Mouse (Mus musculus) T-helper 1 cell (primary cell): Measurements from ENCODE around the gene Cbx8.

Source experiments
- in situ Hi-C: fragments of 300-600 bp; cut with MboI, MseI; formaldehyde crosslinking; loops from one replicate; pipeline ENCODE4 v1.15.1; 2025; ENCODE audit warnings: high pct_unique_total_duplicates

Cbx8 gene

GRCm38 (mm10) chr11:119051426-119051825 is 10.7 kb upstream of the Cbx8 start:
- in situ Hi-C loops, result loop anchor here (5.0 kb wide), 1 partner anchor 36 kb away; the partner anchor contains the start of gene Cbx4

GRCm38 (mm10) chr11:119050361-119050760 is 9.6 kb upstream of the Cbx8 start:
- in situ Hi-C loops, result loop anchor here (5.0 kb wide), 1 partner anchor 37 kb away; the partner anchor contains the start of gene Cbx4

- in situ Hi-C loops, result no loop called here
Measured at GRCm38 (mm10) chr11:119048133-119048510, 7.4 kb upstream of the Cbx8 start.

- in situ Hi-C loops, result no loop called here
Measured at GRCm38 (mm10) chr11:119047261-119048132, 6.7 kb upstream of the Cbx8 start.

GRCm38 (mm10) chr11:119046601-119047245 is 6.0 kb upstream of the Cbx8 start:
- in situ Hi-C loops, result no loop called here

GRCm38 (mm10) chr11:119044551-119045337 is 4.0 kb upstream of the Cbx8 start:
- in situ Hi-C loops, result no loop called here

- in situ Hi-C loops, result no loop called here
Measured at GRCm38 (mm10) chr11:119043761-119044550, 3.2 kb upstream of the Cbx8 start.

GRCm38 (mm10) chr11:119043273-119043540 is 2.4 kb upstream of the Cbx8 start:
- in situ Hi-C loops, result no loop called here

- in situ Hi-C loops, result no loop called here
Measured at GRCm38 (mm10) chr11:119042466-119043272, 1.9 kb upstream of the Cbx8 start.

- in situ Hi-C loops, result no loop called here
Measured at GRCm38 (mm10) chr11:119041750-119042465, 1.1 kb upstream of the Cbx8 start.

GRCm38 (mm10) chr11:119041325-119041716 is 552 bp upstream of the Cbx8 start:
- in situ Hi-C loops, result no loop called here

- in situ Hi-C loops, result no loop called here
Measured at GRCm38 (mm10) chr11:119039732-119040512, 847 bp downstream of the Cbx8 start.

GRCm38 (mm10) chr11:119038744-119039484 is 1.9 kb downstream of the Cbx8 start:
- in situ Hi-C loops, result no loop called here

GRCm38 (mm10) chr11:119037780-119038401 is 2.9 kb downstream of the Cbx8 start:
- in situ Hi-C loops, result no loop called here

- in situ Hi-C loops, result no loop called here
Measured at GRCm38 (mm10) chr11:119036934-119037779, 3.6 kb downstream of the Cbx8 start.

GRCm38 (mm10) chr11:119036447-119036846 is 4.3 kb downstream of the Cbx8 start:
- in situ Hi-C loops, result no loop called here

GRCm38 (mm10) chr11:119035686-119036165 is 5.0 kb downstream of the Cbx8 start:
- in situ Hi-C loops, result no loop called here
